Mouse (Mus musculus) mammary gland, adult 2 months (tissue): Measurements from ENCODE around the gene Arhgef9. TPM values are rescaled to one million over a fixed set of nuclear protein-coding genes. Genes with fewer than 3 reads are reported as not detected.

Experiments
- polyA plus RNA-seq: library from polyadenylated mRNA; depleted of rRNA; stranded (reverse); fragments of >200 nt; gene quantifications from 2 replicates; pipeline ENCODE4 v1.2.3, GENCODE M21; 2012; ENCODE audit warnings: low replicate concordance; rRNA removed

The Arhgef9 gene
- 2.1 and 4.2 TPM in 2 replicates for polyA plus RNA-seq

DNA sequence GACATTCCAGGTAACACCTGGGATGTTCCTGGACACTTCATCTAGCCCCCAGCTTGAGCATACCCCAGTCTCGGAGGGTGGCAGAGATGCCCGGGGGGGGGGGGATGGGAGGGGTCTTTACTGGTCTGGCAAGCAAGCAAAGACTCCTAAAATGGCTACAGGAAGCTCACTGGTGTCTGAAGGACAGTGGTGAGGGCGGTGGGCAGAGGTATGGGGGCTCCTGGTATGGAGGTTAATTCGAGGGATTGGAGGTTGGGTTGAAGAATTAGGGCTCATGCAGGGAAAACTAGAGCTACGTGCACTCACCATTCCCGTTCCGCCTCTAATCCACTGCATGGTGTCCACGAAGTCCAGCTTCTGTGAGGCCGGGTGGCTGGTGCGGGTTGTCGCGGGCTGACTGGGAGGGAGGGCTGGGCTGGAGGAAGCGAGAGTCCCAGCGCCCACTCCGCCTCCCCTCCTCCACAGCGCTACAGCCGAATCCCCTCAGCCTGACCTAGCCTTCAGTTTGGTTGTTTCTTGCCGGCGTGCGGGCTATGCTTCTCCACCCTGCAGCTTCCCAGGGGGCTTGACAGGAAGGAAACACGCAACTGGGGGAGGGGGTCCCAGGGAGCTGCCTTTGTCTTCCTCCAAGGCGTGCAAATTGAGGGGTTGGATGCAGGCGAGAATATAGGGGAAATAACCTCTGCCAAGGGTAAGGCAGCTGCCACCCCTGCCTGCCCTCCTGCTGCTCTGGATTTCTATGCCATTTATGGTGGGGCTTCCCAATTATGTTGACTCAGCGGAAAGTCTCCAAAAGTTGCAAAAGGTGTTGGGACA, at the start of gene Arhgef9:
TSS of gene Arhgef9 (minus strand) at position 753 of the 816 bp plus-strand sequence.

DNA sequence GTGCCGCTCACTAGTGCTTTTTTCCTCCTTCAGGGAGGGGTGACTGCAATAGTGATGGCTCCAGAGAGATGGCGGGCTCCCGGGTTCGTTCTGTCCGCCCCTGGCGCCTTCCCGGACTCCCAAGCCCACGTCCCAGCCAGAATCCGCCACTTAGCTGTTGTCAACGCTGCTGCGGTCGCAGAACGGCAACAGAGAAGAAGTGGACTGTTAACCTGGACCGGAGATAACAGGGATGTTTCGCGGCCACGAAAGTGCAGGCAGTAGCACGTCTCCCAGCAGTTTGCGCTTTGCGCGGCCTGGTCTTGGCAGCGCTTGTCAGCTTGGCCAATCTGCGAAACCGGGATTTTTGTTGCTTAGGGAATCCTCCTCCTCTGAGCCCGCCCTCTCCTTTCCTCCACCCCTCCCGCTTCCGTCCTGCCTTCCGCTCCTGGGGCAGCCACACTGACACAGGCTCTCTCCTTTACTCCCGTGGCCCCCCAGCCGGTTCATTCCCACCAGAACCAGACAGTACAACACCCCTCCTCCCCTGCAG, 170.2 kb downstream of the Arhgef9 start, which contains the start of gene Spin4:
TSS of gene Spin4 (minus strand) at position 322 of the 532 bp plus-strand sequence.

Other genes starting within 250 kb of the Arhgef9 start
- 0.60 and 0.75 TPM in 2 replicates for gene Spin4, start 170.2 kb downstream of the Arhgef9 start, polyA plus RNA-seq
- 2.5 and 5.5 TPM in 2 replicates for gene Amer1, start 248.0 kb upstream of the Arhgef9 start, polyA plus RNA-seq